Mouse (Mus musculus) gastrocnemius, postnatal 25 days (tissue): ENCODE data around the gene Morc3. TPM values are rescaled to one million over a fixed set of nuclear protein-coding genes. Genes with fewer than 3 reads are reported as not detected.

ENCODE experiments used
- DNase-seq: peaks from one replicate; pipeline ENCODE4 v3.0.0; 2022
- total RNA-seq, 2 experiments: library from RNA; stranded (reverse); gene quantifications; 1 replicate in 1 of 2; 2 replicates in 1 of 2; pipeline ENCODE4 v1.2.3; 2021

Morc3 gene
- total RNA-seq, 2 experiments from 2014 or later: 11.4 to 13.9 TPM

DNA sequence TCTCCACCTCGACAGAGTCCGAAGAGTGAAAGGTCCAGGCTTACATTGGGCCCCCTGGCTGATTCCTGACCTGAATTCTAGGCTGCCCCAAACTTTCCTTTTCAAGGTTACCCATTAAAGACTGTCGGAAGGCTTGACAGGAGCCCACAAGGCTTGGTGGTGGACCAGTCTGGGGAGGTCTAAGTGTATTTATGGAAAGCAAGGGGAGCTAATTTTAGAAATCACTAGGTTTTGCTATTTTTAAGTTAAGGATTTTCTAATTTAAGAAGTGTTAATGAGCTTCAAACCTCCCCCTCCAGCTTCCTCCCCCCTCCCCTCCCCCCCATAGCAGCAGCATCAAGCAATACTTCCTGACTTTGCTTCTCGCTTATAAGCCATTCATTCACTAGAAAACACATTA lies 88.8 kb downstream of the Morc3 start:
- no peak for DNase-seq

GRCm38 (mm10) chr16:93922835-93923389 lies 91.0 kb downstream of the Morc3 start:
- no peak for DNase-seq

DNA sequence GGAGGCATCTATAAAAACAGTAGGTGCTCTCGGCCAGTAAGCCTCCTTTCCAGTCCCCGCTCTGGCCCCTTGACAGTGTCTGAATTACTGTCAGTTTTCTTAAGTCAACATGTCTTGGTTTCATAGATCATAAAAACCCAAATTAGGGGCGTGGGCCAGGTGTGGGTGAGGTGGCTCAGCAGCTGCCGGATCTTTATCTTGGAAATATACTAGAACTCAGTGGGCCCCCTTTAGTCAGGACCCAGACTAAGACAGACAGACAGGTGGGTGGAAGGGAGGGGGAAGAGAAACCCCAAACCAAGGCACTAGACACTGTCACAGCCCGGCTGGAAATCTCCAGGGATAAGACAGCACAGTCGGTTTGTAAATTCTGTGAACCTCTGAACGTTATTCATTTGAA lies 91.9 kb downstream of the Morc3 start:
- no peak for DNase-seq

Other genes with a start within 250 kb of the Morc3 start
- under 1 TPM; 0.36 to 0.80 TPM for gene Setd4, start 228.1 kb upstream of the Morc3 start, total RNA-seq
- gene Cbr1, start 226.3 kb upstream of the Morc3 start, total RNA-seq: 10 to 100 TPM; 19.2 to 21.6 TPM
- 1 to 10 TPM in 1 of 2 experiments, under 1 TPM in 1; 0.59 to 1.7 TPM for gene Gm5678, start 204.0 kb upstream of the Morc3 start, total RNA-seq
- gene Cbr3, start 148.9 kb upstream of the Morc3 start, total RNA-seq: 1 to 10 TPM; 1.8 to 2.4 TPM
- 10 to 100 TPM; 20.6 to 26.9 TPM for gene Dop1b, start 120.2 kb upstream of the Morc3 start, total RNA-seq
- under 1 TPM; 0.26 to 0.54 TPM for gene Chaf1b, start 51.8 kb downstream of the Morc3 start, total RNA-seq
- not detected for gene Cldn14, start 176.7 kb downstream of the Morc3 start, total RNA-seq